Mouse (Mus musculus) brain, adult 2 months (tissue): Measurements from ENCODE around the gene Noc2l.

Experiments
- DNase-seq: peaks from one replicate; pipeline ENCODE4 v3.0.0; 2011; ENCODE audit warnings: low read depth, low spot score

Gene Noc2l

GRCm38 (mm10) chr4:156235808-156236533 lies at the start of gene Noc2l:
TSS of gene Noc2l (plus strand) at chr4:156236010.
- DNase-seq = peak; percentile 98

- no peak for DNase-seq
These were observed 47.5 kb upstream of the Noc2l start for GRCm38 (mm10) chr4:156188162-156188810.

GRCm38 (mm10) chr4:156188811-156189323 lies 46.9 kb upstream of the Noc2l start:
- peak; percentile 44 for DNase-seq

- DNase-seq = no peak
These were observed 43.2 kb upstream of the Noc2l start for GRCm38 (mm10) chr4:156192421-156193199.

GRCm38 (mm10) chr4:156193200-156193590 lies 42.6 kb upstream of the Noc2l start:
- DNase-seq = no peak

- DNase-seq = no peak
These were observed 41.9 kb upstream of the Noc2l start for GRCm38 (mm10) chr4:156193906-156194305.

GRCm38 (mm10) chr4:156194346-156194745 lies 41.5 kb upstream of the Noc2l start:
- no peak for DNase-seq

GRCm38 (mm10) chr4:156195927-156196870 lies 39.6 kb upstream of the Noc2l start:
- peak; percentile 20 for DNase-seq

- DNase-seq = peak; percentile 75
These were observed 38.5 kb upstream of the Noc2l start, which contains the start of gene Agrn for GRCm38 (mm10) chr4:156197131-156197828. TSS of gene Agrn (minus strand) at chr4:156197488.

- DNase-seq = peak; percentile 89
These were observed 38.0 kb upstream of the Noc2l start for GRCm38 (mm10) chr4:156197829-156198205.

GRCm38 (mm10) chr4:156200623-156201475 lies 35.0 kb upstream of the Noc2l start, which contains the start of gene Isg15:
TSS of gene Isg15 (minus strand) at chr4:156200818.
- peak; percentile 53 for DNase-seq

GRCm38 (mm10) chr4:156202462-156202893 lies 33.3 kb upstream of the Noc2l start:
- peak; percentile 16 for DNase-seq

- peak; percentile 90 for DNase-seq
These were observed 32.8 kb upstream of the Noc2l start, which contains the start of gene AW011738 for GRCm38 (mm10) chr4:156203001-156203412. TSS of gene AW011738 (plus strand) at chr4:156203304.

GRCm38 (mm10) chr4:156203413-156204131 lies 32.2 kb upstream of the Noc2l start:
- peak; percentile 36 for DNase-seq

- DNase-seq = no peak
These were observed 26.9 kb upstream of the Noc2l start for GRCm38 (mm10) chr4:156208872-156209271.

GRCm38 (mm10) chr4:156209963-156210635 lies 25.7 kb upstream of the Noc2l start:
- DNase-seq = peak; percentile 31

GRCm38 (mm10) chr4:156213134-156213533 lies 22.7 kb upstream of the Noc2l start:
- DNase-seq = no peak

GRCm38 (mm10) chr4:156215649-156216048 lies 20.2 kb upstream of the Noc2l start, which contains the start of gene Perm1:
TSS of gene Perm1 (plus strand) at chr4:156215868.
- peak; percentile 40 for DNase-seq
